Mouse (Mus musculus): ENCODE measurements around the gene Fbxw27. TPM values are rescaled to one million over a fixed set of nuclear protein-coding genes. Genes with fewer than 3 reads are reported as not detected.
"Not testable (repeated sequence)": the region's sequence is repeated elsewhere in the genome, so short reads cannot be mapped to it uniquely, and the experiment has no call there.

Fbxw27 gene
- polyA plus RNA-seq, 1 experiment from 2014 or later = not detected

- ATAC-seq (replicated peaks; ENCODE audit: insufficient number of reproducible peaks, low FRiP score, low TSS enrichment, low read depth); H3K4me2 ChIP-seq (ENCODE audit: low read depth, low read length); H3K9ac ChIP-seq (replicated peaks; ENCODE audit: low read length); H3K4me3 ChIP-seq (ENCODE audit: low read depth, low read length); H3K27me3 ChIP-seq (ENCODE audit: control insufficient read depth, insufficient read depth, low read length); DNase-seq (ENCODE audit: low spot score); H3K9me3 ChIP-seq (replicated peaks; ENCODE audit: control insufficient read depth, low read length); H3K4me1 ChIP-seq (ENCODE audit: control insufficient read depth, insufficient read depth, low read length); H3K36me3 ChIP-seq (replicated peaks; ENCODE audit: control insufficient read depth, insufficient read depth, low read depth, low read length); H3K27ac ChIP-seq (replicated peaks; ENCODE audit: low read depth, low read length): not testable (repeated sequence)
- 81% methylated on average over 3 of the region's 3 CpGs for WGBS
Observed at GRCm38 (mm10) chr9:109745989-109746388, 44.5 kb downstream of the Fbxw27 start, which contains the start of gene Fbxw26. Gene Fbxw26, minus strand, starts transcription at chr9:109746089.

Other genes starting within 250 kb of the Fbxw27 start
- gene Fbxw15, start 222.4 kb downstream of the Fbxw27 start, polyA plus RNA-seq (2014; fragmentation: Nextera tagmentation; extraction: Ambion mirVana) = not detected in 2 replicates
- 0.14 TPM in 1 of 2 replicates, not detected in the other for gene Fbxw24, start 164.6 kb downstream of the Fbxw27 start, polyA plus RNA-seq (2014; fragmentation: Nextera tagmentation; extraction: Ambion mirVana)
- not detected in 2 replicates for gene Fbxw25, start 126.0 kb downstream of the Fbxw27 start, polyA plus RNA-seq (2014; fragmentation: Nextera tagmentation; extraction: Ambion mirVana)
- 0.14 TPM in 1 of 2 replicates, not detected in the other for gene Fbxw18, start 88.0 kb downstream of the Fbxw27 start, polyA plus RNA-seq (2014; fragmentation: Nextera tagmentation; extraction: Ambion mirVana)
- not detected in 2 replicates for gene Fbxw26, start 44.6 kb downstream of the Fbxw27 start, polyA plus RNA-seq (2014; fragmentation: Nextera tagmentation; extraction: Ambion mirVana)
- not detected in 2 replicates for gene Spink8, start 21.6 kb upstream of the Fbxw27 start, polyA plus RNA-seq (2014; fragmentation: Nextera tagmentation; extraction: Ambion mirVana)
- gene Nme6, start 42.1 kb upstream of the Fbxw27 start, polyA plus RNA-seq (2014; fragmentation: Nextera tagmentation; extraction: Ambion mirVana) = 89.7 and 97.5 TPM in 2 replicates
- 0.78 and 0.87 TPM in 2 replicates for gene Camp, start 58.9 kb upstream of the Fbxw27 start, polyA plus RNA-seq (2014; fragmentation: Nextera tagmentation; extraction: Ambion mirVana)
- gene Cdc25a, start 84.9 kb upstream of the Fbxw27 start, polyA plus RNA-seq (2014; fragmentation: Nextera tagmentation; extraction: Ambion mirVana) = 38.6 and 44.1 TPM in 2 replicates
- 50.0 and 50.5 TPM in 2 replicates for gene Map4, start 140.8 kb upstream of the Fbxw27 start, polyA plus RNA-seq (2014; fragmentation: Nextera tagmentation; extraction: Ambion mirVana)

All from embryonic facial prominence, embryonic 11.5 days (tissue).